7 mouse cellular contexts compared by ENCODE assay signal in genomic region chr8:4226739-4227347, GRCm38 (mm10). TPM values are rescaled to one million over a fixed set of nuclear protein-coding genes. Genes with fewer than 3 reads are reported as not detected.
A peak's percentile ranks its signal among the peaks of the same experiment; 100 is the strongest.
DNase-seq lines count a peak whose midpoint lies in the region; ATAC-seq and TF ChIP-seq lines count a peak whose summit lies in the region.

Gene Lrrc8e (plus strand): TSS chr8:4226827.

- H3K4me2 ChIP-seq in forebrain, embryonic 13.5 days: peak within 1 kb of the TSS; percentile 49
- H3K4me2 ChIP-seq in neural tube, embryonic 13.5 days: peak within 1 kb of the TSS; percentile 46

- 0 out of 2 replicates have a peak, but pooled peaks have one; percentile 33 for ATAC-seq in forebrain, embryonic 13.5 days
- no peak; the same call in 1 of the 2 replicates for ATAC-seq in neural tube, embryonic 13.5 days (ENCODE audit: low read depth)

- H3K9me3 ChIP-seq in ES-E14 (ENCODE audit: control insufficient read depth, insufficient read depth, low read depth, low read length): no peaks in the 10 kb centered on the region
- H3K9me3 ChIP-seq in forebrain, embryonic 13.5 days (replicated peaks): no peaks in the 10 kb centered on the region
- no peaks in the 10 kb centered on the region for H3K9me3 ChIP-seq in neural tube, embryonic 13.5 days

- 2% methylated on average over 33 of the region's 33 CpGs for WGBS in forebrain, embryonic 13.5 days
- 11% methylated on average over 33 of the region's 33 CpGs for WGBS in liver, adult 2 months
- WGBS in neural tube, embryonic 13.5 days: 4% methylated on average over 33 of the region's 33 CpGs

- H3K27ac ChIP-seq in ES-E14 (ENCODE audit: insufficient read depth, low read depth, low read length, poor library complexity, severe bottlenecking): no peak within 1 kb of the TSS
- no peak within 1 kb of the TSS for H3K27ac ChIP-seq in forebrain, embryonic 13.5 days
- H3K27ac ChIP-seq in liver, adult 2 months (replicated peaks; ENCODE audit: insufficient read depth, low read depth, low read length): no peak within 1 kb of the TSS
- no peak within 1 kb of the TSS for H3K27ac ChIP-seq in neural tube, embryonic 13.5 days (replicated peaks)

- H3K27me3 ChIP-seq in C2C12 (ENCODE audit: control insufficient read depth, insufficient read depth, insufficient read length): no peaks in the 10 kb centered on the region
- peaks cover 30% of the 10 kb centered on the region for H3K27me3 ChIP-seq in forebrain, embryonic 13.5 days
- no peaks in the 10 kb centered on the region for H3K27me3 ChIP-seq in liver, adult 2 months (ENCODE audit: control insufficient read depth, insufficient read depth, low read length)
- peaks cover 42% of the 10 kb centered on the region for H3K27me3 ChIP-seq in neural tube, embryonic 13.5 days

- no peak for TF ChIP-seq POLR2A in liver, adult 2 months (IDR thresholded peaks at IDR 0.05; ENCODE audit: extremely low read depth, insufficient read depth, low read length)

- no peak for TF ChIP-seq CTCF in C2C12 (IDR thresholded peaks at IDR 0.05; ENCODE audit: control insufficient read depth, insufficient read depth, insufficient read length)
- no peak for TF ChIP-seq CTCF in liver, adult 2 months (IDR thresholded peaks at IDR 0.05; ENCODE audit: low read depth, low read length)

- no peaks in the 10 kb centered on the region for H3K79me3 ChIP-seq in C2C12 (ENCODE audit: low read depth)

- H3ac ChIP-seq in C2C12 (ENCODE audit: control insufficient read depth, insufficient read length, low read depth): peak within 1 kb of the TSS; percentile 94

- DNase-seq in ES-E14 (ENCODE audit: low read depth, low spot score): no peak
- no peak for DNase-seq in liver, adult 2 months (ENCODE audit: extremely low read depth, low read depth, low spot score)
- DNase-seq in left cerebral cortex, adult 18-20 months (ENCODE audit: low spot score in 2 of 2): no peak
- no peak for DNase-seq in layer of hippocampus, adult 9-10 months (ENCODE audit: low spot score)

- H3K36me3 ChIP-seq in C2C12 (ENCODE audit: control insufficient read depth, insufficient read depth) (no peaks in the 10 kb centered on the region), ES-E14 (ENCODE audit: control insufficient read depth, insufficient read depth, low read length, poor library complexity, severe bottlenecking) (no peaks in the 10 kb centered on the region)
- H3K36me3 ChIP-seq in forebrain, embryonic 13.5 days (ENCODE audit: poor library complexity, severe bottlenecking): no peaks in the 10 kb centered on the region
- H3K36me3 ChIP-seq in liver, adult 2 months (ENCODE audit: control insufficient read depth, insufficient read depth, low read length): no peaks in the 10 kb centered on the region
- H3K36me3 ChIP-seq in neural tube, embryonic 13.5 days: no peaks in the 10 kb centered on the region

- in situ Hi-C loops in ES-E14 (cut with MboI; ENCODE audit: low sequenced_read_pairs in 2 of 2, unreplicated experiment in 2 of 2): no loop called here

- H3K4me3 ChIP-seq in C2C12 (ENCODE audit: insufficient read depth, poor library complexity, severe bottlenecking) (peak within 1 kb of the TSS; percentile 29), ES-E14 (ENCODE audit: insufficient read depth in 1 of 2, low read depth in 1 of 2, low read length in 2 of 2, poor library complexity in 1 of 2, severe bottlenecking in 1 of 2) (peak within 1 kb of the TSS; percentile 51 to 53)
- peak within 1 kb of the TSS; percentile 9 for H3K4me3 ChIP-seq in forebrain, embryonic 13.5 days
- peak within 1 kb of the TSS; percentile 19; the same call in 1 of the 2 replicates for H3K4me3 ChIP-seq in liver, adult 2 months (ENCODE audit: insufficient read depth, low read depth, low read length)
- 0 out of 2 replicates have a peak within 1 kb of the TSS, but pooled peaks have one; percentile 10 for H3K4me3 ChIP-seq in neural tube, embryonic 13.5 days

- H3K9ac ChIP-seq in ES-E14 (ENCODE audit: insufficient read depth, low read depth, low read length, poor library complexity, severe bottlenecking): peak within 1 kb of the TSS; percentile 37; the same call in 1 of the 2 replicates
- H3K9ac ChIP-seq in forebrain, embryonic 13.5 days: peak within 1 kb of the TSS; percentile 9; the same call in 1 of the 2 replicates
- no peak within 1 kb of the TSS for H3K9ac ChIP-seq in liver, adult 2 months (ENCODE audit: low read depth, low read length)
- no peak within 1 kb of the TSS for H3K9ac ChIP-seq in neural tube, embryonic 13.5 days

- no peaks in the 10 kb centered on the region for H3K79me2 ChIP-seq in C2C12 (ENCODE audit: control insufficient read depth, insufficient read depth)
- H3K79me2 ChIP-seq in liver, adult 2 months (ENCODE audit: control insufficient read depth, insufficient read depth, low read length): no peaks in the 10 kb centered on the region

- H3K4me1 ChIP-seq in ES-E14 (ENCODE audit: control insufficient read depth in 2 of 2, insufficient read depth in 2 of 2, low read length in 2 of 2, poor library complexity in 1 of 2): peaks cover 0 to 9% of the 10 kb centered on the region in 2 experiments; a peak in 1 of 4 replicates
- H3K4me1 ChIP-seq in forebrain, embryonic 13.5 days: peaks cover 6% of the 10 kb centered on the region; the same call in 1 of the 2 replicates
- H3K4me1 ChIP-seq in liver, adult 2 months (ENCODE audit: control insufficient read depth, insufficient read depth, low read length): no peaks in the 10 kb centered on the region
- H3K4me1 ChIP-seq in neural tube, embryonic 13.5 days (replicated peaks): 0 out of 2 replicates have a peak, but pooled peaks cover 6% of the 10 kb centered on the region

TF ChIP-seq in C2C12, 6 proteins besides CTCF, POLR2A, EP300 and RAD21:
- TF ChIP-seq MAX (IDR thresholded peaks at IDR 0.05) (no peak), MYOD1 (IDR thresholded peaks at IDR 0.05; ENCODE audit: control insufficient read depth, insufficient read length, low read depth) (no peak), FOSL1 (IDR thresholded peaks at IDR 0.05; ENCODE audit: insufficient read depth, low read length, poor library complexity, severe bottlenecking) (no peak), MYOG (IDR thresholded peaks at IDR 0.05; ENCODE audit: control insufficient read depth, extremely low read depth, insufficient read length) (no peak), USF1 (IDR thresholded peaks at IDR 0.05; ENCODE audit: low read depth) (no peak), CEBPB (IDR thresholded peaks at IDR 0.05; ENCODE audit: low read depth) (no peak)

TF ChIP-seq in ES-E14, 5 proteins besides CTCF, POLR2A, EP300 and RAD21:
- TF ChIP-seq ZNF384 (IDR thresholded peaks at IDR 0.05; ENCODE audit: low read depth, low read length): no peak
- TF ChIP-seq HCFC1 (IDR thresholded peaks at IDR 0.05; ENCODE audit: borderline replicate concordance, insufficient read depth, low read length): no peak
- TF ChIP-seq CHD2 (IDR thresholded peaks at IDR 0.05; ENCODE audit: low read depth, low read length): no peak
- TF ChIP-seq MAFK (IDR thresholded peaks at IDR 0.05; ENCODE audit: insufficient read depth, low read depth, low read length): no peak
- no peak for TF ChIP-seq ZC3H11A (IDR thresholded peaks at IDR 0.05; ENCODE audit: borderline replicate concordance, low read depth, low read length)
TF ChIP-seq in ES-E14: peak in this region for 0.

RNA-seq across cellular contexts. Expression of gene Lrrc8e, which starts in this region (rescaled TPM):
- 1.7 TPM for polyA plus RNA-seq in C2C12 (2012; fragmentation: generic; extraction: Trizol)
- total RNA-seq in ES-E14 (2012; rRNA removed): 0.67 and 1.1 TPM in 2 replicates
- 0.14 TPM in 1 of 2 replicates, not detected in the other for polyA plus RNA-seq in forebrain, embryonic 13.5 days (2015; fragmentation: Nextera tagmentation; extraction: Ambion mirVana)
- 0.13 and 0.18 TPM in 2 replicates for total RNA-seq in liver, adult 2 months (2014; rRNA removed)
- polyA plus RNA-seq in liver, adult 2 months (2012; rRNA removed): 0.06 and 0.24 TPM in 2 replicates
- 0.25 TPM in 1 of 2 replicates, not detected in the other for polyA plus RNA-seq in neural tube, embryonic 13.5 days (2015; fragmentation: Nextera tagmentation; extraction: Ambion mirVana)
- total RNA-seq in left cerebral cortex, adult 18-20 months (2021): under 1 TPM in 1 of 2 experiments, not detected in 1; 0.33 TPM

Comparison
In these comparisons a context has a peak if more than half of its experiments do, and no peak if none do; other contexts are left out.
1. Peak in ATAC-seq, H3K4me3 ChIP-seq, H3K9ac ChIP-seq and H3K4me2 ChIP-seq in forebrain, embryonic 13.5 days; RNA of the gene not detected or under 1 TPM.